Comparison of ENCODE assay signal across 15 mouse cellular contexts in genomic region chr4:58661781-58662293, GRCm38 (mm10).
A peak's percentile ranks its signal among the peaks of the same experiment; 100 is the strongest.
DNase-seq lines count a peak whose midpoint lies in the region; ATAC-seq and TF ChIP-seq lines count a peak whose summit lies in the region.
"Had no signal": no experiment of that assay in that cellular context is flagged by ENCODE, and none has a peak within 500 bp of the region (broad histone marks: within the 10 kb centered on the region; RNA-seq: fewer than 3 reads in every experiment).

No protein-coding gene starts in this region.

- no peaks in the 10 kb centered on the region for H3K27me3 ChIP-seq in forebrain, embryonic 14.5 days (replicated peaks; ENCODE audit: control insufficient read depth, insufficient read depth, low read length)
- H3K27me3 ChIP-seq in forebrain, embryonic 15.5 days = no peaks in the 10 kb centered on the region
- no peaks in the 10 kb centered on the region for H3K27me3 ChIP-seq in lung, embryonic 14.5 days (ENCODE audit: insufficient read depth, low read length)
- no peaks in the 10 kb centered on the region for H3K27me3 ChIP-seq in stomach, embryonic 15.5 days (replicated peaks)

- no peak overlapping the region for H3K4me2 ChIP-seq in forebrain, embryonic 14.5 days (ENCODE audit: low read length)
- no peak overlapping the region for H3K4me2 ChIP-seq in forebrain, embryonic 15.5 days (replicated peaks)
- no peak overlapping the region for H3K4me2 ChIP-seq in lung, embryonic 14.5 days
- H3K4me2 ChIP-seq in stomach, embryonic 15.5 days = no peak overlapping the region
- H3K4me2 ChIP-seq: heart, embryonic 11.5 days had no signal

- no peak overlapping the region for H3K4me3 ChIP-seq in forebrain, embryonic 14.5 days (ENCODE audit: low read depth, low read length)
- H3K4me3 ChIP-seq in forebrain, embryonic 15.5 days = no peak overlapping the region
- H3K4me3 ChIP-seq in lung, embryonic 14.5 days (ENCODE audit: low read depth, low read length) = no peak overlapping the region
- no peak overlapping the region for H3K4me3 ChIP-seq in stomach, embryonic 15.5 days (replicated peaks)
- H3K4me3 ChIP-seq: left cerebral cortex, adult 2 months had no signal

- peak; percentile 29 for DNase-seq in forebrain, embryonic 14.5 days (ENCODE audit: low spot score)
- peak; percentile 41 for DNase-seq in lung, embryonic 14.5 days
- DNase-seq in lung, postnatal 36 days = no peak
- DNase-seq in layer of hippocampus, adult 8-10 months (ENCODE audit: low spot score in 2 of 2) = peak; percentile 17 to 31
- no peak for DNase-seq in cerebellum, adult 18-20 months
- DNase-seq in urinary bladder, adult 18-20 months (ENCODE audit: low spot score in 2 of 2) = no peak
- DNase-seq: adrenal gland, postnatal 36 days; cerebellum, adult 9-10 months; right cerebral cortex, postnatal 4 days; thymus, adult 2 months had no signal

- TF ChIP-seq CTCF in lung, embryonic 14.5 days (IDR thresholded peaks at IDR 0.05; ENCODE audit: low read depth) = no peak

- no peaks in the 10 kb centered on the region for H3K4me1 ChIP-seq in forebrain, embryonic 14.5 days (ENCODE audit: control insufficient read depth, insufficient read depth, low read length)
- H3K4me1 ChIP-seq in forebrain, embryonic 15.5 days = no peaks in the 10 kb centered on the region
- H3K4me1 ChIP-seq in lung, embryonic 14.5 days (ENCODE audit: insufficient read depth) = no peaks in the 10 kb centered on the region
- H3K4me1 ChIP-seq in stomach, embryonic 15.5 days = peaks cover 4% of the 10 kb centered on the region; the same call in 1 of the 2 replicates

- ATAC-seq in forebrain, embryonic 14.5 days = peak; percentile 46; the same call in 1 of the 2 replicates
- ATAC-seq in forebrain, embryonic 15.5 days (replicated peaks) = no peak
- ATAC-seq in lung, embryonic 14.5 days (ENCODE audit: insufficient read depth) = no peak
- peak; percentile 65; the same call in 1 of the 2 replicates for ATAC-seq in stomach, embryonic 15.5 days (ENCODE audit: insufficient read depth, low FRiP score, low read depth)

- WGBS in forebrain, embryonic 14.5 days = 62% methylated on average over 4 of the region's 4 CpGs
- 68% methylated on average over 4 of the region's 4 CpGs for WGBS in forebrain, embryonic 15.5 days
- 53% methylated on average over 4 of the region's 4 CpGs for WGBS in lung, embryonic 14.5 days
- 39% methylated on average over 4 of the region's 4 CpGs for WGBS in stomach, embryonic 15.5 days

- no peaks in the 10 kb centered on the region for H3K9me3 ChIP-seq in forebrain, embryonic 14.5 days (replicated peaks; ENCODE audit: control insufficient read depth, low read length)
- H3K9me3 ChIP-seq in forebrain, embryonic 15.5 days = no peaks in the 10 kb centered on the region
- H3K9me3 ChIP-seq in lung, embryonic 14.5 days (ENCODE audit: low read depth, low read length) = no peaks in the 10 kb centered on the region
- no peaks in the 10 kb centered on the region for H3K9me3 ChIP-seq in stomach, embryonic 15.5 days

- H3K27ac ChIP-seq in forebrain, embryonic 14.5 days (ENCODE audit: low read depth, low read length) = no peak overlapping the region
- no peak overlapping the region for H3K27ac ChIP-seq in forebrain, embryonic 15.5 days (replicated peaks)
- H3K27ac ChIP-seq in lung, embryonic 14.5 days (ENCODE audit: low read depth) = no peak overlapping the region
- peak overlapping the region; percentile 63 for H3K27ac ChIP-seq in stomach, embryonic 15.5 days
- H3K27ac ChIP-seq: left cerebral cortex, adult 2 months; liver, embryonic 14.5 days had no signal

- no peak overlapping the region for H3K9ac ChIP-seq in forebrain, embryonic 14.5 days (ENCODE audit: low read length)
- no peak overlapping the region for H3K9ac ChIP-seq in forebrain, embryonic 15.5 days (replicated peaks)
- no peak overlapping the region for H3K9ac ChIP-seq in lung, embryonic 14.5 days
- H3K9ac ChIP-seq in stomach, embryonic 15.5 days = no peak overlapping the region
- H3K9ac ChIP-seq: liver, embryonic 14.5 days had no signal

- H3K36me3 ChIP-seq in forebrain, embryonic 14.5 days (ENCODE audit: control insufficient read depth, insufficient read depth, low read length) = no peaks in the 10 kb centered on the region
- H3K36me3 ChIP-seq in forebrain, embryonic 15.5 days = no peaks in the 10 kb centered on the region
- no peaks in the 10 kb centered on the region for H3K36me3 ChIP-seq in lung, embryonic 14.5 days (ENCODE audit: insufficient read depth)
- no peaks in the 10 kb centered on the region for H3K36me3 ChIP-seq in stomach, embryonic 15.5 days

Comparison
In these comparisons a context has a peak if more than half of its experiments do, and no peak if none do; other contexts are left out.
1. ATAC-seq: peak in forebrain, embryonic 14.5 days (single experiment) and stomach, embryonic 15.5 days (single experiment); none in forebrain, embryonic 15.5 days (single experiment) and lung, embryonic 14.5 days (single experiment).
2. DNase-seq: peak in forebrain, embryonic 14.5 days (single experiment), lung, embryonic 14.5 days (single experiment) and layer of hippocampus, adult 8-10 months (2 of 2); none in lung, postnatal 36 days (single experiment), cerebellum, adult 18-20 months (0 of 2) and urinary bladder, adult 18-20 months (0 of 2).